Mouse (Mus musculus) kidney, adult 2 months (tissue): Measurements from ENCODE around the gene Cypt2. TPM values are rescaled to one million over a fixed set of nuclear protein-coding genes. Genes with fewer than 3 reads are reported as not detected.
"Not testable (repeated sequence)": the region's sequence is repeated elsewhere in the genome, so short reads cannot be mapped to it uniquely, and the experiment has no call there.

Experiments
- DNase-seq: peaks from one replicate; pipeline ENCODE4 v3.0.0; 2021
- H3K27ac ChIP-seq: fragments of 200-500 bp; 2 replicates; pipeline ENCODE4 v1.5.1; 2012; ENCODE audit warnings: low read depth, low read length, control low read depth, inconsistent platforms; ENCODE audit not compliant: insufficient read depth
- H3K27me3 ChIP-seq: fragments of 200-500 bp; replicated peaks from 2 replicates; pipeline ENCODE4 v1.6.1; 2012; ENCODE audit warnings: mild to moderate bottlenecking, moderate library complexity, low read length, inconsistent platforms; ENCODE audit not compliant: control insufficient read depth, insufficient read depth
- H3K36me3 ChIP-seq: fragments of 200-500 bp; 2 replicates; pipeline ENCODE4 v1.6.1; 2012; ENCODE audit warnings: mild to moderate bottlenecking, moderate library complexity, low read length, inconsistent platforms; ENCODE audit not compliant: control insufficient read depth, insufficient read depth
- H3K4me1 ChIP-seq: fragments of 200-500 bp; 2 replicates; pipeline ENCODE4 v1.6.1; 2011; ENCODE audit warnings: low read length; ENCODE audit not compliant: control insufficient read depth, insufficient read depth
- H3K4me3 ChIP-seq: fragments of 200-500 bp; 2 replicates; pipeline ENCODE4 v1.5.1; 2011; ENCODE audit warnings: mild to moderate bottlenecking, low read depth, low read length, control low read depth; ENCODE audit not compliant: insufficient read depth
- CTCF ChIP-seq: fragments of 200-500 bp; conservative IDR thresholded peaks from 2 replicates; pipeline ENCODE4 v1.5.1; 2011; ENCODE audit warnings: low read depth, mild to moderate bottlenecking, control low read depth, low read length, moderate library complexity, mixed read lengths; ENCODE audit not compliant: insufficient read depth, insufficient read length
- POLR2A ChIP-seq: fragments of 200-500 bp; IDR thresholded peaks from one replicate; pipeline ENCODE4 v1.6.1; 2011; ENCODE audit warnings: low read depth, low read length, control low read depth
- WGBS: fragments of 180-500 bp; shearing (Covaris S2); methylation state at CpG from one replicate; pipeline ENCODE4 v1.1.7; 2018; 5-methylcytosine and 5-hydroxymethylcytosine counted together
- polyA plus RNA-seq: library from polyadenylated mRNA; depleted of rRNA; stranded (reverse); fragments of >200 nt; gene quantifications from 2 replicates; pipeline ENCODE4 v1.2.3, GENCODE M21; 2012; rRNA removed

Gene Cypt2
- not detected in 2 replicates for polyA plus RNA-seq

GRCm38 (mm10) chrX:105499472-105499871 lies at the start of gene Cypt2:
TSS of gene Cypt2 (plus strand) at chrX:105499772.
- H3K27me3 ChIP-seq, H3K4me1 ChIP-seq, H3K4me3 ChIP-seq, H3K36me3 ChIP-seq, DNase-seq, H3K27ac ChIP-seq: not testable (repeated sequence)
- 98% methylated on average over 4 of the region's 4 CpGs for whole genome bisulfite sequencing

DNA sequence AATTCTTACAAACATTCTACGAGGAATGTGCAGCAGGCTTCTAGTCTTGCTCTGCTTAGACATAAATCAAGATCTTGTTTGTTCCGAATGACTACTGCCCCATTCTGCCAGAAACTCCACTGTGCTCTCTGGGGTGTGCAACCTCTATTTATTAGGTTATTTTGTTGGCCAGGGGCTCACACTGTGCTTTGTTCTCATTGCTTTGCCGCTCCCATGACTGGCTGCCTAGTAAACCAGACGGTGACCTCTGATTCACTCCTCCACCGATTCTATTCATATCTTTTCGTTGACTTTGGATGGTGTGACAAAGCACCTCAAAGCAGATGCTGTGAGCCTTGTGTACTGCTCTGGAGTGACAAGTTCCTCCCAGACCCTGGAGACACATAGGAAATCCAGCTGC lies 46.7 kb downstream of the Cypt2 start:
- Histone ChIP-seq H3K27ac (no peak overlapping the region), H3K36me3 (no peaks in the 10 kb centered on the region), H3K4me1 (no peaks in the 10 kb centered on the region), H3K27me3 (no peaks in the 10 kb centered on the region), H3K4me3 (no peak overlapping the region)
- WGBS: 37% methylated on average over 6 of the region's 6 CpGs
- no peak for DNase-seq
- no peak for TF ChIP-seq CTCF
- no peak for TF ChIP-seq POLR2A
